Mouse (Mus musculus): ENCODE results near the gene Cd3g. TPM values are rescaled to one million over a fixed set of nuclear protein-coding genes. Genes with fewer than 3 reads are reported as not detected.
A peak's percentile ranks its signal among the peaks of the same experiment; 100 is the strongest.

The Cd3g gene
- polyA plus RNA-seq, 1 experiment from 2014 or later, result not detected

DNA sequence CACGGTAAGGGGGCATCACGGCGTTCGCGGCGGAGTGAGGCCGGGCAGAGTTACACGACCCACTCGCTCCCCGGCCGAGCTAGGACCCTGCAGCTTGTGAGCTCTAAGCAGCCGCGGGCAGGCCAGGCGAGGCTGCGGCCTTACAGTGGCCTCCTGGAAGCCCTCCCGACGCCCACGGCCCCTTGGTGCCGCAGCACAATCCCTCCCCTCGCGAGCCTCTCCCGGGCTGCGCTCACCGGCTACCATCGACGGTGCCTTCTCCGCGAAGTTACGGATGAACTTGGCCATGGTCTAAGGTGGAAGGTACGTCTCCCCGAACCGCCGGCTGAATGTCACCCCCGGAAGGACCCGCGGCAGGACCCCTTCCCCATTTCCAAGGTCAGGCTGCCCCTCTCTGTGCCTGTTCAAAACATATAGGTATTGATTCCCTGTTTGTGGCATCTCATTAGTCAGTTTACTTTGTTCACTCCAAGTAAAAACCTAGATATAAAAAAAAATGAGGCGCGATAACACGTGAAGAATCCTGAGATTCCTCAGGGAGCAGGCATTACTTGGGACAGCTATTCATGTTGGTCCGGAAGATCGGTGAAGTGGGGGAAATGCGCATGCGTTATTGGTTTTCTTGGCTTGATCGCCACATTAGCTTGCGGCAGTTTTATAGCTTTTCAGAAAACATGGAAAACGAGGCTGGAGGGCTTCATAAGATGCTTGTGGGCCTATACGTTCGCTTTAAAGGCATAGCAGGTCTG, 59.7 kb downstream of the Cd3g start, which contains the start of gene Atp5l:
Gene Atp5l (minus strand): TSS at position 369 of the 749 bp plus-strand sequence.
- under 1% methylated on average over 48 of the region's 48 CpGs for WGBS
- 0 out of 2 replicates have a peak, but pooled peaks cover 9% of the 10 kb centered on the region for H3K36me3 ChIP-seq (ENCODE audit: control insufficient read depth, insufficient read depth, low read length)

DNA sequence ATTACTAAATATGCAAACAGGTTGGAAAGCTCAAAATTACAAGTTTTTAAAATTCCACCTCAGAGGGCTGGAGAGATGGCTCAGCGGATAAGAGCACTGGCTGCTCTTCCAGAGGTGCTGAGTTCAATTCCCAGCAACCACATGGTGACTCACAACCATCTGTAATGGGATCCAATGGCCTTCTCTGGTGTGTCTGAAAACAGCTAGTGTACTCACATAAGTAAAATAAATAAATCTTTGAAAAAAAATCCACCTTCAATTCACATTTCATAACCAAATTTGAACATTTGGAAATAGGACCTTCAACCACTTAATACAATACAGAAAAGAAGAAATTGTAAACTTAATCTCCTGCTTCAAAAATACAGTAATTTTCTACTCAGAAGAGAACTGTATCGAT, 60.6 kb downstream of the Cd3g start:
- H3K27ac ChIP-seq (replicated peaks; ENCODE audit: low read depth, low read length), result no peak overlapping the region
- H3K27me3 ChIP-seq (ENCODE audit: control insufficient read depth, insufficient read depth, low read length), result no peaks in the 10 kb centered on the region
- H3K36me3 ChIP-seq (ENCODE audit: control insufficient read depth, insufficient read depth, low read length), result 0 out of 2 replicates have a peak, but pooled peaks cover 2% of the 10 kb centered on the region
- WGBS, result 43% methylated on average over 2 of the region's 2 CpGs
- peak overlapping the region; percentile 93 for H3K4me2 ChIP-seq (ENCODE audit: low read length)
- no peaks in the 10 kb centered on the region for H3K9me3 ChIP-seq (ENCODE audit: control insufficient read depth, low read length)
- no peak for DNase-seq
- peaks cover 12% of the 10 kb centered on the region for H3K4me1 ChIP-seq (ENCODE audit: control insufficient read depth, insufficient read depth, low read length)
- peak overlapping the region; percentile 96 for H3K4me3 ChIP-seq (replicated peaks; ENCODE audit: low read depth, low read length)
- H3K9ac ChIP-seq (replicated peaks; ENCODE audit: low read length), result peak overlapping the region; percentile 90
- ATAC-seq (ENCODE audit: low FRiP score, low TSS enrichment), result no peak

More for the DNA sequence above, 59.7 kb downstream of the Cd3g start, which contains the start of gene Atp5l:
- Histone ChIP-seq H3K4me1 (ENCODE audit: control insufficient read depth, insufficient read depth, low read length) (peaks cover 12% of the 10 kb centered on the region), H3K4me3 (replicated peaks; ENCODE audit: low read depth, low read length) (peak within 1 kb of the TSS; percentile 96), H3K9ac (replicated peaks; ENCODE audit: low read length) (peak within 1 kb of the TSS; percentile 90), H3K27me3 (ENCODE audit: control insufficient read depth, insufficient read depth, low read length) (no peaks in the 10 kb centered on the region), H3K27ac (replicated peaks; ENCODE audit: low read depth, low read length) (peak within 1 kb of the TSS; percentile 89), H3K4me2 (ENCODE audit: low read length) (peak within 1 kb of the TSS; percentile 93), H3K9me3 (ENCODE audit: control insufficient read depth, low read length) (no peaks in the 10 kb centered on the region)
- DNase-seq (peak; percentile 98), ATAC-seq (ENCODE audit: low FRiP score, low TSS enrichment) (peak; percentile 84)

Other genes with a start within 250 kb of the Cd3g start
- 46.7 and 51.1 TPM in 2 replicates for gene Phldb1, start 245.2 kb downstream of the Cd3g start, polyA plus RNA-seq (2014; fragmentation: Nextera tagmentation; extraction: Ambion mirVana)
- gene Arcn1, start 212.6 kb downstream of the Cd3g start, polyA plus RNA-seq (2014; fragmentation: Nextera tagmentation; extraction: Ambion mirVana), result 99.8 and 160 TPM in 2 replicates
- 187 and 211 TPM in 2 replicates for gene Ift46, start 212.5 kb downstream of the Cd3g start, polyA plus RNA-seq (2014; fragmentation: Nextera tagmentation; extraction: Ambion mirVana)
- 10.0 and 15.6 TPM in 2 replicates for gene Tmem25, start 181.1 kb downstream of the Cd3g start, polyA plus RNA-seq (2014; fragmentation: Nextera tagmentation; extraction: Ambion mirVana)
- gene Ttc36, start 177.4 kb downstream of the Cd3g start, polyA plus RNA-seq (2014; fragmentation: Nextera tagmentation; extraction: Ambion mirVana), result 0.41 and 0.72 TPM in 2 replicates
- 21.0 and 22.2 TPM in 2 replicates for gene Kmt2a, start 99.1 kb downstream of the Cd3g start, polyA plus RNA-seq (2014; fragmentation: Nextera tagmentation; extraction: Ambion mirVana)
- gene Atp5l, start 59.7 kb downstream of the Cd3g start, polyA plus RNA-seq (2014; fragmentation: Nextera tagmentation; extraction: Ambion mirVana), result 698 and 917 TPM in 2 replicates
- 53.0 and 59.0 TPM in 2 replicates for gene Ube4a, start 14.8 kb downstream of the Cd3g start, polyA plus RNA-seq (2014; fragmentation: Nextera tagmentation; extraction: Ambion mirVana)
- gene Cd3d, start 1.4 kb upstream of the Cd3g start, polyA plus RNA-seq (2014; fragmentation: Nextera tagmentation; extraction: Ambion mirVana), result not detected in 2 replicates
- gene Cd3e, start 29.2 kb upstream of the Cd3g start, polyA plus RNA-seq (2014; fragmentation: Nextera tagmentation; extraction: Ambion mirVana), result not detected in 2 replicates
- 0.20 TPM in 1 of 2 replicates, not detected in the other for gene Mpzl2, start 59.4 kb upstream of the Cd3g start, polyA plus RNA-seq (2014; fragmentation: Nextera tagmentation; extraction: Ambion mirVana)
- gene Mpzl3, start 74.8 kb upstream of the Cd3g start, polyA plus RNA-seq (2014; fragmentation: Nextera tagmentation; extraction: Ambion mirVana), result 0.80 and 1.0 TPM in 2 replicates
- 0.12 and 0.24 TPM in 2 replicates for gene Jaml, start 98.8 kb upstream of the Cd3g start, polyA plus RNA-seq (2014; fragmentation: Nextera tagmentation; extraction: Ambion mirVana)
- gene Scn2b, start 137.4 kb upstream of the Cd3g start, polyA plus RNA-seq (2014; fragmentation: Nextera tagmentation; extraction: Ambion mirVana), result 6.6 and 8.1 TPM in 2 replicates
- gene Scn4b, start 158.0 kb upstream of the Cd3g start, polyA plus RNA-seq (2014; fragmentation: Nextera tagmentation; extraction: Ambion mirVana), result 0.05 TPM in 1 of 2 replicates, not detected in the other
- not detected in 2 replicates for gene BC049352, start 201.6 kb upstream of the Cd3g start, polyA plus RNA-seq (2014; fragmentation: Nextera tagmentation; extraction: Ambion mirVana)
- not detected in 2 replicates for gene Tmprss4, start 223.7 kb upstream of the Cd3g start, polyA plus RNA-seq (2014; fragmentation: Nextera tagmentation; extraction: Ambion mirVana)